Mouse (Mus musculus) brown adipose tissue, adult 24 weeks (tissue): Measurements from ENCODE around the gene Ripor2. TPM values are rescaled to one million over a fixed set of nuclear protein-coding genes. Genes with fewer than 3 reads are reported as not detected.

Experiments used
- H3K27ac ChIP-seq: fragments of 200-500 bp; replicated peaks from 2 replicates; pipeline ENCODE4 v1.5.1; 2012; ENCODE audit warnings: low read depth, mild to moderate bottlenecking, low read length
- H3K4me1 ChIP-seq: fragments of 200-500 bp; 2 replicates; pipeline ENCODE4 v1.6.1; 2012; ENCODE audit warnings: low read length, mixed read lengths; ENCODE audit not compliant: control insufficient read depth, insufficient read depth, insufficient read length
- H3K4me3 ChIP-seq: fragments of 200-500 bp; 2 replicates; pipeline ENCODE4 v1.5.1; 2012; ENCODE audit warnings: low read depth, mild to moderate bottlenecking, low read length, moderate library complexity; ENCODE audit not compliant: insufficient read depth
- polyA plus RNA-seq: library from polyadenylated mRNA; stranded (reverse); fragments of >200 nt; gene quantifications from 2 replicates; pipeline ENCODE4 v1.2.4, GENCODE M21; 2012; ENCODE audit not compliant: missing spikeins, insufficient read depth, insufficient read length

The Ripor2 gene
- polyA plus RNA-seq, 1 experiment: 3.8 TPM

GRCm38 (mm10) chr13:24715601-24716000 is 133.6 kb downstream of the Ripor2 start:
- Histone ChIP-seq H3K27ac (no peak overlapping the region), H3K4me3 (no peak overlapping the region), H3K4me1 (no peaks in the 10 kb centered on the region)

GRCm38 (mm10) chr13:24716441-24716840 is 134.5 kb downstream of the Ripor2 start:
- Histone ChIP-seq H3K4me3 (no peak overlapping the region), H3K27ac (no peak overlapping the region), H3K4me1 (no peaks in the 10 kb centered on the region)

GRCm38 (mm10) chr13:24717677-24718076 is 135.7 kb downstream of the Ripor2 start:
- Histone ChIP-seq H3K27ac (no peak overlapping the region), H3K4me1 (no peaks in the 10 kb centered on the region), H3K4me3 (no peak overlapping the region)

- no peak overlapping the region for H3K4me3 ChIP-seq
- no peak overlapping the region for H3K27ac ChIP-seq
- H3K4me1 ChIP-seq: no peaks in the 10 kb centered on the region
These were observed 139.5 kb downstream of the Ripor2 start for GRCm38 (mm10) chr13:24721502-24721901.

- Histone ChIP-seq H3K4me1 (no peaks in the 10 kb centered on the region), H3K4me3 (no peak overlapping the region), H3K27ac (no peak overlapping the region)
These were observed 141.9 kb downstream of the Ripor2 start for GRCm38 (mm10) chr13:24723699-24724394.

- Histone ChIP-seq H3K27ac (no peak overlapping the region), H3K4me3 (no peak overlapping the region), H3K4me1 (no peaks in the 10 kb centered on the region)
These were observed 142.4 kb downstream of the Ripor2 start for GRCm38 (mm10) chr13:24724395-24724759.

GRCm38 (mm10) chr13:24729128-24729527 is 147.1 kb downstream of the Ripor2 start:
- Histone ChIP-seq H3K4me3 (no peak overlapping the region), H3K4me1 (no peaks in the 10 kb centered on the region), H3K27ac (no peak overlapping the region)

- H3K27ac ChIP-seq: no peak overlapping the region
- H3K4me1 ChIP-seq: no peaks in the 10 kb centered on the region
- H3K4me3 ChIP-seq: no peak overlapping the region
These were observed 152.5 kb downstream of the Ripor2 start for GRCm38 (mm10) chr13:24734502-24734901.

- Histone ChIP-seq H3K27ac (no peak overlapping the region), H3K4me3 (no peak overlapping the region), H3K4me1 (no peaks in the 10 kb centered on the region)
These were observed 153.7 kb downstream of the Ripor2 start for GRCm38 (mm10) chr13:24735608-24736131.

- Histone ChIP-seq H3K4me1 (no peaks in the 10 kb centered on the region), H3K4me3 (no peak within 1 kb of the TSS), H3K27ac (no peak within 1 kb of the TSS)
These were observed 159.0 kb downstream of the Ripor2 start, which contains the start of gene Armh2 for GRCm38 (mm10) chr13:24741028-24741427. TSS of gene Armh2 (plus strand) at chr13:24741232.

- Histone ChIP-seq H3K27ac (no peak overlapping the region), H3K4me1 (no peaks in the 10 kb centered on the region), H3K4me3 (no peak overlapping the region)
These were observed 165.8 kb downstream of the Ripor2 start for GRCm38 (mm10) chr13:24747823-24748222.

GRCm38 (mm10) chr13:24750807-24751206 is 168.8 kb downstream of the Ripor2 start:
- Histone ChIP-seq H3K4me1 (no peaks in the 10 kb centered on the region), H3K27ac (no peak overlapping the region), H3K4me3 (no peak overlapping the region)

GRCm38 (mm10) chr13:24751396-24751795 is 169.4 kb downstream of the Ripor2 start:
- Histone ChIP-seq H3K4me1 (no peaks in the 10 kb centered on the region), H3K27ac (no peak overlapping the region), H3K4me3 (no peak overlapping the region)

GRCm38 (mm10) chr13:24756756-24757155 is 174.8 kb downstream of the Ripor2 start:
- Histone ChIP-seq H3K27ac (no peak overlapping the region), H3K4me1 (no peaks in the 10 kb centered on the region), H3K4me3 (no peak overlapping the region)

- no peaks in the 10 kb centered on the region for H3K4me1 ChIP-seq
- no peak overlapping the region for H3K4me3 ChIP-seq
- H3K27ac ChIP-seq: no peak overlapping the region
These were observed 176.0 kb downstream of the Ripor2 start for GRCm38 (mm10) chr13:24757820-24758564.

- H3K4me3 ChIP-seq: no peak overlapping the region
- H3K27ac ChIP-seq: no peak overlapping the region
- H3K4me1 ChIP-seq: no peaks in the 10 kb centered on the region
These were observed 177.5 kb downstream of the Ripor2 start for GRCm38 (mm10) chr13:24759451-24759850.
